Mouse (Mus musculus) lung, postnatal 10 days (tissue): ENCODE measurements around the gene B4galt3.

ENCODE experiments used
- DNase-seq: peaks from one replicate; pipeline ENCODE4 v3.0.0; 2021

The B4galt3 gene

DNA sequence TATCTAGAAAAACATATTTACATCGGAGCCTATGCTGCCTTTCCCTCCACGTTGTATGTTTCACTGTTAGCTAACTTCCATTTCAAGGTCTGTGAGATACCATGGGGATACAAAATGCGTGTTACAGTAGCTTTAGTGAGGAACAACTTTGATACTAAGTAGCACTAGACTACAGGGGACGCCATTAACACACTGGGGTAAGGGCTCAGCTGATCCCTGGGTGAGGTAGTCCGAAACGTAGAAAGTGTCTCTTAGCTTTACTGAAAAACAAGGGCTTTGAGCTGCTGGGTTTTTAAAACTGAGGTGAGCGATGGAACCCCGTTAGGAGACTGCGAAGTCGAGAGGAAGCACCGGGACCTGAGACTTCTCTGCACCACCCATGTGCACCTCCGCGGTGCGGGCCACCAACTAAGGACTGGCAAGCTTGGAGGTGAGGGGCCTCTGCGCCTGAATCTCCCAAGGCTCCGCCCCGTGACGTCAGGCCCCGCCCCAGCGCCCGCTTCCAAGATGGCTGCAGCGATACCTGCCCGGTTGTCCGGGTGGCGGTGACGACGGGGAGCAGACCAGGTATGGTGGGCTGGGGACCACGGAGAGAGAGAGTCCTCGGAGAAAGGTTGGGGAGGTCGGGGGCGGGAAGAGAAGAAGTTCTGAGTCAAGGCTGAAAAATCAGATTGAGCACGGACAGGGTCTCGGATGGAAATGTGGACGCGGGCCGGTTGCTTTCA is at the start of gene B4galt3:
TSS of gene B4galt3 (plus strand) at position 481 of the 725 bp plus-strand sequence.
- DNase-seq: peak; percentile 97

DNA sequence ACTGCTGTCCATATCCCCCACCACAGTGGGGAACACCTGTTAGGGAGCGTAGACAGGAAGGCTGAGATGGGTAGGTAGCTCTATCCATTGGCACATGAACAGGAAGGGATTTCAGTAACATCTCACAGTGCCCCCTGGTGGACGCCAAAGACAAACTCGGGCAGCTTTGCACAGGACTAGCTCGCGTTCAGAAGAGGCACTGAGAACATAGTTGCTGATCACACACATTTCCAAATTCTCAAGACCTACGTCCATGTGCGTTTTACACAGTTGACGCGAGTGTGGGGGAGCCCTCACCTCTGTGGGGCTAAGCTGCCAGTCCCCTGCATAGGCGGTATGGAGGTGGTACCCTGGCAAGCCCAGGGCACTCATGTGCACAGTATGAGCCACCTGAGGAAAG is 49.3 kb upstream of the B4galt3 start:
- DNase-seq: peak; percentile 90

GRCm38 (mm10) chr1:171221281-171222193 is 48.6 kb upstream of the B4galt3 start:
- peak; percentile 40 for DNase-seq

DNA sequence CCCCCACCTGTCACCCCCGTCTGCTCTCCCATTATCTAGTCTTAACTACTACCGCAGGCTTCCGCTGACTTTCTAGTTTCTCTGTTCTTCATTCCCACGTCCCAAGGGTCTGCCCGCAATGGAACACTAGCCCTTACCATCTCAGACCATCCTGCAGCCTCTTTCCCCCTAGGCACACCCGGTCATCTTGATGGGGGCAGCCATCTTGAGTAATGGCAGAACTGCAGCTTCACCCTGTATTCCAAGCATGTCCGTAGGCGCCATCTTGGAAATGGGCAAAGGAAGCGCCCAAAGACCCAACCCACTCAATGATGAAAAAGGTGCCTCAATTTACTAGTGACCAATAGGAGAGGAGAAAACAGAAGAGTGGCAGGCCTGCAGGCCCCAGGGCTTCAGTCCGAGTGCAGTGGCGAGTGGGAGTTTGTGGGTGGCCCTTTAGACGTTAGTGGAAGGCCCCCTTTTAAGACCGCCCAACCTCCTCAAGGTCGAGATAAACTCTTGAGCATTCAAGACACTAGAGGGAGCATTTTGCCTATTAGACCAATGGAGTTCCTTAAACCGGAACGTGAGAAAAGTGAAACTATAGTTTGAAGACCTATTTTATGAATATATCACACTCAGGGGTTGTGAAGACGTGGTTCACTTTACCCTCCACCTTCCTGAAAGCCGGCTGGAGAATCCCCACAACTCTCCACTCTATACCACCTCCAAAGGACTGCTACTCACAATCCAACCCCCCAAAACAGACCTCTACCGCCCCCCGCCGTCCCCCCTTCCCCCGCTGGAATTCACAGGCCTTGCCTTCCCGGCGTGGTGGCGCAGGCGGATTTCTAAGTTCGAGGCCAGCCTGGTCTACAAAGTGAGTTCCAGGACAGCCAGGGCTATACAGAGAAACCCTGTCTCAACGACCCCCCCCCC is 47.6 kb upstream of the B4galt3 start, which contains the start of gene Tomm40l:
TSS of gene Tomm40l (minus strand) at position 277 of the 918 bp plus-strand sequence.
- DNase-seq: peak; percentile 97

DNA sequence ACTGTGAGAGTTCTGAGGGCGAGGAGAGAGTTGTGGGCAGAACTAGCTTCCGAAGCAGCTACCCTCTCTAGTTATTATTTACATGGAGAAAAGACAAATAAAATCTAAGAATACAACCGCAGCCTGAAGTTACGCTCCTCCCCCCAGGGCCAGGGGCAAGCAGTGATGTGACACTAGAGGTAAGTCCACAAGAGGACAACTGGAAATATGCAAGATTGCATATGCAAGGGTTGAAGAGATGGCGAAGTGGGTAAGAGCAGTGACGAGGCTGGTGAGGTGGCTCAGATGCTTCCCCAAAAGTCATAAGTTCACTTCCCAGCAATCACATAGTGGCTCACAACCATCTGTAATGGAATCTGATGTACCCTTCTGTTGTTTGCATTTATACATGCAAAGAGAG is 47.0 kb upstream of the B4galt3 start:
- no peak for DNase-seq

DNA sequence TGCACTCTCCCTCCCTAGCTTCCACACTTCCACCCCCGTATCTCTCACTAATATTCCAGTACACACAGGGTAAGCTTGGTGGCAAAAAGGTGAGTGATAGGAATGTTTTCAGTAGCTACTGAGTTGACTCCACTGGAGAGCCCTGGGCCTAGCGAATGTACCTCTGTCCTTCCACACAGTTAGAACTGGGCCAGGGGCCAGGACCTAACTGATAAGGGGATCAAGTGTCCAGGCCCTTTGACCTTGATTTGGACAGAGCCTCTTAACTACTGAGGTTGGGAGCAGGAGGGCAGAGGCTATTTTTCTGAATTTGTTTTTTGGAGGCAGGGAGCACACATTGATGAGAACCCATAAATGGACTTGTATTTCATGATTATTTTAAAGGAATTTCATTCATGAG is 46.3 kb upstream of the B4galt3 start:
- DNase-seq: peak; percentile 38

DNA sequence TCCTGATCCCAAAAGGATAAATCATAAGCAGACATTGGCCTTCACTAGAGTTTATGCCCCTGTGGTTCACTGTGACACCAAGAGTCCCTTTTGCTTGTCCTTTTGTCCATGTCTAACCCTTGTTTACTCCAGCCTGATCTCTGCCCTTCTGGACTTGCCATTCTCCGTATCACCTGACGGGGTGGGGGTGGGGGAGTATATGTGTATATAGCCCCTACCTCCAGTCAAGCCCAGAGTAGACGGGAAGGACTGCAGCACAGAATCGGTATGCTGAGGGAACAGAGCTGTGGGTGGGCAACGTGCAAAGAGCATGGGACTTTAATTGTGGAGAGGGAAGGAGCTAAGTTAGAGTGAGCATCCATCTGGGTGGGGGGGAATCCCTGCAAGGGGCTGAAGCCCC is 45.3 kb upstream of the B4galt3 start, which contains the start of gene Apoa2:
TSS of gene Apoa2 (plus strand) at position 198 of the 400 bp plus-strand sequence.
- no peak for DNase-seq

GRCm38 (mm10) chr1:171226780-171227179 is 43.3 kb upstream of the B4galt3 start:
- no peak for DNase-seq

GRCm38 (mm10) chr1:171227879-171228278 is 42.2 kb upstream of the B4galt3 start:
- no peak for DNase-seq

GRCm38 (mm10) chr1:171229750-171230149 is 40.4 kb upstream of the B4galt3 start:
- DNase-seq: no peak

GRCm38 (mm10) chr1:171230215-171230614 is 39.9 kb upstream of the B4galt3 start:
- no peak for DNase-seq

DNA sequence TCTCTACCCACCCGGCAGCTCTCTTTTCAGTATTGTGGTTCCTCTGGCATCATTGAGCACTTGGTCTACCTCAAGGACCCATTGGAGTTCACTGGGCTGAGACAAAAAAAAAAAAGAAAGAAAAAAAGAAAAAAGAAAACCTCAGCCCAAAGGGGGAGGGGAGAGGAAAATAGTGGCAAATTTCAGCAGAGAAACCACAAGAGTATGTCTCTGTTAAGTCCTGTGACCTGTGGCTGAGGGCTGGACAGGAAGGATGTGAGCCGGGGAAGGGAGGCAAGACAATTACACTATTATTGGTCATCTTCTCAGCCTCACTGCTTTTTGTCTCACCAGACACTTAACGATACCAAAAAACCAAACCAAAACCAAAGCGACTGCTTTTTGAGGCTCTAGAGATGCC is 38.3 kb upstream of the B4galt3 start:
- no peak for DNase-seq

GRCm38 (mm10) chr1:171232348-171232747 is 37.8 kb upstream of the B4galt3 start:
- DNase-seq: no peak

DNA sequence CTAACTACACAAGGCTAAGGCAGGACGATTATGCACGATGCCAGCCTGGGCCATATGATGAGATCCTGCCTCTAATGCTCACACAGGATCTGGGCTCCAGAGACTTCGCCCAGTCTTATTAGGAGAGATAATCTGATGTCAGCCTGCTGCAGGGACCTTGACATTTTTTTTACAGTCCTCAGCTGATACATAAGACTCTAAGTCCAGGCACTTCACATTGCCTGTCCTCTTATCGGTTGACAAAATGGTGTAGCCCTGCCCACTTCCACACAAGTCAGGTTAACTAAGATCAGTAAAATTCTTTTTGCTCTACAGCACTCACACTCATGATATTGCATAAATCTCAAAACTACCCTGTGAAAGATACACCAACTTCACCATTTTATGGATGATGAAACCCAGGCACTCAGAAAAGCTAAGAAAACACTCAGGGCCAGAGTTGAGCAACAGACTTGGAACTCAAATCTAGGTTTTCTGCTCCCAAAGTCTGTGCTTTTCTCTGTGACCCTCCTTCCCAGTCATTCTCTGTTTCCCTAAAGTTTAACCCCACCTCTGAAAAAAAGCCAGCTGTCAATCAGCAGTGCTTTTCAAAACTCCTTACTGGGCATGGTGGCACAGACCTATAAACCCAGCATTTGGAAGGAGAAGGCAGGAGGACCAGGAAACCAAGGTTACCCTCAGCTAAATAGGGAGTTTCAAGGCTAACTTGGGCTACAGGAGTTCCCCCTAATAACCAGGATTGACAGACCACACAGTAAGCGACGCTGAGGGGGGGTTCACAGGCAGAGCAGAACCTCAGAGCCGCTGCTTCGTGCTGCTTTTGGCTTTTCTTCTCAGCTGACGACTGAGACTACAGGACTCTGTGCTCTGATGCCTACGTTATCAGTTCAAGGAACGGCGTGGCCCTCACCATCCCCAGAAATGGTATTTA is 37.1 kb upstream of the B4galt3 start:
- peak; percentile 59 for DNase-seq

GRCm38 (mm10) chr1:171234126-171234525 is 36.0 kb upstream of the B4galt3 start, which contains the start of gene Fcer1g:
Gene Fcer1g (minus strand): TSS chr1:171234365.
- no peak for DNase-seq

- DNase-seq: no peak
Measured at GRCm38 (mm10) chr1:171234538-171234937, 35.6 kb upstream of the B4galt3 start.

GRCm38 (mm10) chr1:171235791-171236190 is 34.3 kb upstream of the B4galt3 start:
- DNase-seq: no peak

DNA sequence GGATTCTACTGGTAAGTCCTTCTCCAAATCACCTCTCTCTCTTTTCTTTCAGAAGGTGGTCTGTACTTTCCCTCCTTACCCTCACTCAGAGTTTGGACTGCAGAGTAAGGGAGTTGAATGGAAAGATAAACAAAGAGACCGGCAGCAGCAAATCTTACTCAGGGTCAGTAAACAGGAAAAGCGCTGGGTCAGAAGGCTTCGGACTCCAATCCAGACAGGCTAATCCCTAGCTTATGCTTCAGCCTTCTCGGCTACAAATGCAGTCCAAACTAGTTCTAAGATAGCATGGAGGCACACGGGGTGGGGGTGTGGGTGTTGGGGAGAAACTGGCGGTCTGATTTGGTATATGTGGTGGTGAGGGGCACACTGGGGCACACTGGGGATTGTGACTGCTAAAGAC is 32.7 kb upstream of the B4galt3 start:
- DNase-seq: no peak

DNA sequence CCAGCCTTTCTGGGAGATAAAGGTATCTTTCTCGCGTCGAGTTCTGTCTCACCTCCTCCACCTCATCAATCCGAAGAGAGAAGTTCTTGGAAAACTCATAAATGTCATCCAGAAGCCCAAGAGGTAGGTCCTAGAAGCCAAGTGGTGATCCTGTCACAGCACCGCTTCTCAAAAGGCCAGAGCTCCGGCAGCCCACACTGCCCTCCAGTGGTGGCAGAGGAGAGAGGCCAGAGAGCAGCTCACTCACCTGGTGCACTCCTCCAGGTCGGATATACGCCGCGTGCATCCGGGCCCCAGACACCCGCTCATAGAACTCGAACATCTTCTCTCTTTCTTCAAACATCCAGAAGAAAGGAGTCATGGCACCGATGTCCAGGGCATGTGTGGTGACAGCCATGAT is 31.7 kb upstream of the B4galt3 start:
- DNase-seq: peak; percentile 72

GRCm38 (mm10) chr1:171239992-171240744 is 30.0 kb upstream of the B4galt3 start:
- DNase-seq: peak; percentile 69

GRCm38 (mm10) chr1:171240911-171241310 is 29.2 kb upstream of the B4galt3 start:
- no peak for DNase-seq
